Mouse (Mus musculus): ENCODE measurements around the gene Tff3. TPM values are rescaled to one million over a fixed set of nuclear protein-coding genes. Genes with fewer than 3 reads are reported as not detected.

Tff3 gene
- polyA plus RNA-seq (2014; fragmentation: Nextera tagmentation; extraction: Ambion mirVana): 315 and 426 TPM in 2 replicates

DNA sequence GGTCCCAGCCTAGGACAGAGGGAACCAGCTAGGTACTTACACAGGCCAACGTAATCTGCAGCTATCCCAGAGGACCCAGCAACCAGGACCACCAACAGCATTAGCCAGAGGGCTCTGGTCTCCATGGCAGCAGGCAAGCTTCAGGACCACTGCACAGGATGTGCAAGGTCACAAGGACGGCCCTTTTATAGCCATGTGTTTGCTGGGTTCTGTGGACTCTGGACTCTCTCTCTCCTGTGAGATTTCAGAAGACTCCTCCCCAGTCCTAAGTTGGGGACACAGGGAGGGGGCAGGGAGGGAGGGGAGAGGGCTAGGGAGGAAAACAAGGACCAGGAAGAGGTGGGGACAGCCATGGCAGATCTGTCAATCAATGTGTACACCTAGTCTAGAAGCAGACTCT is at the start of gene Tff3:
Tff3 (minus strand) TSS at position 195 of the 400 bp plus-strand sequence.
- Histone ChIP-seq H3K36me3 (ENCODE audit: control insufficient read depth, insufficient read depth, low read length) (no peaks in the 10 kb centered on the region), H3K27ac (ENCODE audit: low read depth) (no peak within 1 kb of the TSS), H3K9me3 (ENCODE audit: control insufficient read depth, low read length) (no peaks in the 10 kb centered on the region), H3K4me3 (ENCODE audit: low read depth, low read length) (no peak within 1 kb of the TSS), H3K27me3 (replicated peaks; ENCODE audit: control insufficient read depth, insufficient read depth, low read length) (no peaks in the 10 kb centered on the region), H3K4me2 (ENCODE audit: low read length) (no peak within 1 kb of the TSS), H3K9ac (ENCODE audit: low read length) (no peak within 1 kb of the TSS), H3K4me1 (replicated peaks; ENCODE audit: control insufficient read depth, insufficient read depth, low read length) (0 out of 2 replicates have a peak, but pooled peaks cover 2% of the 10 kb centered on the region)
- ATAC-seq (replicated peaks; ENCODE audit: low FRiP score, low TSS enrichment, low read depth) (peak; percentile 69; the same call in 1 of the 2 replicates), DNase-seq (ENCODE audit: low spot score) (no peak)
- WGBS: 2% methylated on average over 2 of the region's 2 CpGs

DNA sequence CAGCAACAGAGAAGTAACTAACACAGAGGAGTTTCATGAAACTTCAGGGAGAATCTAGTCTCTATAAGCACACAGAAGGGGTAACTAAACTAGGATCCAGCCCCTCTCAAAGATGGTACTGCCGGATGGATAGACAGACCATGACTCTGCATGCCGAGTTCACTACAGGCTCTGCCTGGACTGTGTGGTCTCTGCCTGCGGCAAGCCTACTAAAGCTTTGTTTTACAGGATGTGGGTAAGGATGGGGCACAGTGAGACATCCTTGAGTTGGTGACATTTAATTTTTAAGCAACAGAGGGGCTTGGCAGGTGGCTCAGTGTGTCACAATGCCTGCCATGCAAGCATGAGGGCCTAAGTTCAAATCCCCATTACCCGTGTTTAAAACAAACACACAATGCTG is 46.9 kb upstream of the Tff3 start:
- ATAC-seq (replicated peaks; ENCODE audit: low FRiP score, low TSS enrichment, low read depth) (no peak), DNase-seq (ENCODE audit: low spot score) (no peak)
- no peaks in the 10 kb centered on the region for H3K4me1 ChIP-seq (replicated peaks; ENCODE audit: control insufficient read depth, insufficient read depth, low read length)
- H3K4me3 ChIP-seq (ENCODE audit: low read depth, low read length): no peak overlapping the region
- H3K4me2 ChIP-seq (ENCODE audit: low read length): no peak overlapping the region
- WGBS: 90% methylated on average over 4 of the region's 4 CpGs
- no peaks in the 10 kb centered on the region for H3K9me3 ChIP-seq (ENCODE audit: control insufficient read depth, low read length)
- no peaks in the 10 kb centered on the region for H3K36me3 ChIP-seq (ENCODE audit: control insufficient read depth, insufficient read depth, low read length)
- no peak overlapping the region for H3K27ac ChIP-seq (ENCODE audit: low read depth)
- H3K9ac ChIP-seq (ENCODE audit: low read length): no peak overlapping the region
- H3K27me3 ChIP-seq (replicated peaks; ENCODE audit: control insufficient read depth, insufficient read depth, low read length): no peaks in the 10 kb centered on the region

DNA sequence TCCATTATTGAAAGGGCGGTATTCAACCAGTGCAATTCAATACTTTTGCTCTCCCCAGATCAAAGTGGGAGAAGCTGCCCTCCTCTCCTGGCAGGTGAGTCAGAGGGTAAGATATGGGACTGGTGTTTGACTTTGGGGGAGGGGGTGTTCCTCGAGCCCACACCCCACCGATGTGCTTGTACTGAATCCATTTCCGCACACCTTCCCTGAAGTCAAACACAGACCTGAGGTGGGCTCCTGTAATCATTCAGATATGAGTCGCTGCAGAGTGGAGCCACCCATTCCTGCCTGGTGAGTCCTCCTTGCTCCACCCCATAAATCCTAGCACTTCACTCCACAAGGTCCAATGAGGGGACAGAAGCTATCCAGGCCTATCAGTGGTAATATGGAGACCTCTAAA is 40.4 kb upstream of the Tff3 start:
- H3K27ac ChIP-seq (ENCODE audit: low read depth): peak overlapping the region; percentile 62
- no peak for DNase-seq (ENCODE audit: low spot score)
- WGBS: 81% methylated on average over 5 of the region's 5 CpGs
- no peaks in the 10 kb centered on the region for H3K27me3 ChIP-seq (replicated peaks; ENCODE audit: control insufficient read depth, insufficient read depth, low read length)
- peak; percentile 82 for ATAC-seq (replicated peaks; ENCODE audit: low FRiP score, low TSS enrichment, low read depth)
- no peaks in the 10 kb centered on the region for H3K36me3 ChIP-seq (ENCODE audit: control insufficient read depth, insufficient read depth, low read length)
- no peak overlapping the region for H3K4me3 ChIP-seq (ENCODE audit: low read depth, low read length)
- H3K4me2 ChIP-seq (ENCODE audit: low read length): no peak overlapping the region
- no peaks in the 10 kb centered on the region for H3K9me3 ChIP-seq (ENCODE audit: control insufficient read depth, low read length)
- H3K4me1 ChIP-seq (replicated peaks; ENCODE audit: control insufficient read depth, insufficient read depth, low read length): no peaks in the 10 kb centered on the region; the same call in 1 of the 2 replicates
- H3K9ac ChIP-seq (ENCODE audit: low read length): no peak overlapping the region

DNA sequence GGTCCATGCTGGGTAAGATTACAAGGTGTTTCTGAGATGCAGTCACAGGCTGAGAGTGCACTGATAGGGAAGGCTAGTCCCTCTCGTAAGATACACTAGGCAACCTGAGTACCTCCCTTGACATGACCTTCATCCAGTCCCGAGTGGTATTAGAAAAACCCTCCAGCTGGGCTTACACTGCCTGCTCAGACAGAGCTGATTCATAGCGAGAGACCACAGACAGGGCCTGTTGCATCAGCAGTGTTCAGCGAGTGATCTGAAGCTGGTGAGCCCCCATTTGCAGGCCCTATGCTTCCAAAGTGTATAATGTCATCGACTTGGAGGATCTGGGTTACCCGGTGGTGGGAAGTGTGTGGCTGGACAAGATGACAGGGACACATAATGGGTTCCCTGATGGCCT is 35.7 kb upstream of the Tff3 start, which contains the start of gene Tff1:
Tff1 (minus strand) TSS at position 151 of the 400 bp plus-strand sequence.
- 78% methylated on average over 6 of the region's 6 CpGs for WGBS
- no peak for ATAC-seq (replicated peaks; ENCODE audit: low FRiP score, low TSS enrichment, low read depth)

DNA sequence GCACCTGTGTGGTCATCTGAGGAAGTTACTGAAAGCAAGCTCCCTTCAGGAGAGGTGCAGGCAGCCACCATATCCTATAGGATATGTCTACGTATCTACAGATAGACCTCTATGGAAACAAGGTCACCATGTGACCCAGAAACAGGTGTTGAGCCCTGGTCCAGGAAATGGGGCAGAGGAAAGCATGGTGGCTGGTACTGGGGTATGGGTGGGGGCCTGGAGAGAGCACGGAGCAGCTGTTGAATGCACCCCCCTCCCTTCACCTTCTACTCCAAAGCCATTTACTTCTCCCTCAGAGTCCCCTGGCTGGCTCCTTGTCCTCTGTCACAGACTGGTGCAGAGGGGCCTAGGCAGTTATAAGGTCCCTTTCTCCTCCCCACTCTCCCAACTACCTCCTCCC is 34.4 kb upstream of the Tff3 start:
- Histone ChIP-seq H3K9me3 (ENCODE audit: control insufficient read depth, low read length) (0 out of 2 replicates have a peak, but pooled peaks cover 4% of the 10 kb centered on the region), H3K27ac (ENCODE audit: low read depth) (no peak overlapping the region), H3K4me2 (ENCODE audit: low read length) (no peak overlapping the region), H3K27me3 (replicated peaks; ENCODE audit: control insufficient read depth, insufficient read depth, low read length) (no peaks in the 10 kb centered on the region), H3K36me3 (ENCODE audit: control insufficient read depth, insufficient read depth, low read length) (no peaks in the 10 kb centered on the region), H3K4me1 (replicated peaks; ENCODE audit: control insufficient read depth, insufficient read depth, low read length) (no peaks in the 10 kb centered on the region; the same call in 1 of the 2 replicates), H3K4me3 (ENCODE audit: low read depth, low read length) (no peak overlapping the region), H3K9ac (ENCODE audit: low read length) (no peak overlapping the region)
- no peak for DNase-seq (ENCODE audit: low spot score)
- ATAC-seq (replicated peaks; ENCODE audit: low FRiP score, low TSS enrichment, low read depth): no peak
- WGBS: 75% methylated on average over 2 of the region's 2 CpGs

More for the DNA sequence above, 35.7 kb upstream of the Tff3 start, which contains the start of gene Tff1:
- no peak for DNase-seq (ENCODE audit: low spot score)
- Histone ChIP-seq H3K4me1 (replicated peaks; ENCODE audit: control insufficient read depth, insufficient read depth, low read length) (no peaks in the 10 kb centered on the region; the same call in 1 of the 2 replicates), H3K9me3 (ENCODE audit: control insufficient read depth, low read length) (no peaks in the 10 kb centered on the region), H3K27ac (ENCODE audit: low read depth) (no peak within 1 kb of the TSS), H3K27me3 (replicated peaks; ENCODE audit: control insufficient read depth, insufficient read depth, low read length) (no peaks in the 10 kb centered on the region), H3K36me3 (ENCODE audit: control insufficient read depth, insufficient read depth, low read length) (no peaks in the 10 kb centered on the region), H3K4me3 (ENCODE audit: low read depth, low read length) (no peak within 1 kb of the TSS), H3K4me2 (ENCODE audit: low read length) (no peak within 1 kb of the TSS), H3K9ac (ENCODE audit: low read length) (no peak within 1 kb of the TSS)

DNA sequence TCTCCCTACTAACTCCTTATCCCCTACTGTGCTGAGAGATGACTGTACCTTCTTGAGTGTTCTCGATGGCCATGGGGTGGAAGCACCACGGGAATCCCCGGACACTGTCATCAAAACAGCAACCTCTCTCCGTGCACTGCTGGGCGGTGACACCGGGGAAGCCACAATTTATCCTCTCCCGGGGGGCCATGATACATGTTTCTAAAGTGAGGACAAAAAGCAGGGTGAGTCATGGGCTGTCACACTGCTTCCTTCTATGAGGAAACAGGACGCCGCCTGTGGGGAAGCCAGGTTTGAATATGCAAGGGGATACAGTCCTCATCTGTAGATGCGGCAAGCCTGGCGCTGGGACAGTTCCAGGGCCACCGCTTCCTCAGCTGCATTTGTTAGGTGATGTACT is 33.2 kb upstream of the Tff3 start:
- H3K36me3 ChIP-seq (ENCODE audit: control insufficient read depth, insufficient read depth, low read length): no peaks in the 10 kb centered on the region
- no peak overlapping the region for H3K4me3 ChIP-seq (ENCODE audit: low read depth, low read length)
- no peak overlapping the region for H3K4me2 ChIP-seq (ENCODE audit: low read length)
- H3K27ac ChIP-seq (ENCODE audit: low read depth): no peak overlapping the region
- H3K9me3 ChIP-seq (ENCODE audit: control insufficient read depth, low read length): 0 out of 2 replicates have a peak, but pooled peaks cover 4% of the 10 kb centered on the region
- no peaks in the 10 kb centered on the region for H3K4me1 ChIP-seq (replicated peaks; ENCODE audit: control insufficient read depth, insufficient read depth, low read length)
- 89% methylated on average over 12 of the region's 12 CpGs for WGBS
- DNase-seq (ENCODE audit: low spot score) (no peak), ATAC-seq (replicated peaks; ENCODE audit: low FRiP score, low TSS enrichment, low read depth) (no peak)
- no peaks in the 10 kb centered on the region for H3K27me3 ChIP-seq (replicated peaks; ENCODE audit: control insufficient read depth, insufficient read depth, low read length)
- no peak overlapping the region for H3K9ac ChIP-seq (ENCODE audit: low read length)

DNA sequence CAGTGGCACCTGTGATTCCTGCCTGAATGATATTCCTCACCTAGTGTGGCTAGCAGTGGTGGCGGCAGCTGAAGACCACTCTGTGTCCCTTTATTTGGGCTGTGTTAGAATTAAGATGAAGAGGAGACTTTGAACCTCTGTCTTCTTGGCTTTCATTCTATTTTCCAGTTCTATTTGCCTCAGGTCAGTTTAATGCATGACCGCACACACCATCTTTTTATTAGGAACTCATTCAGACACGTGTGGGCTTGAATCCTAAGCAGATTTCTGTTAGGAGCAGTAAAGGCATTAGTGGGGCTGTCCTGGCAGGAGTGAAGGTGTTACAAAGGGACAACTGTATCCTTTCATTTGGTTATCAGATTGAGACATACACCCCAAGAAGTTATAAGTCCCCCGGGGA is 30.8 kb upstream of the Tff3 start:
- H3K4me2 ChIP-seq (ENCODE audit: low read length): no peak overlapping the region
- H3K4me1 ChIP-seq (replicated peaks; ENCODE audit: control insufficient read depth, insufficient read depth, low read length): 0 out of 2 replicates have a peak, but pooled peaks cover 4% of the 10 kb centered on the region
- H3K36me3 ChIP-seq (ENCODE audit: control insufficient read depth, insufficient read depth, low read length): no peaks in the 10 kb centered on the region
- ATAC-seq (replicated peaks; ENCODE audit: low FRiP score, low TSS enrichment, low read depth): no peak
- H3K4me3 ChIP-seq (ENCODE audit: low read depth, low read length): no peak overlapping the region
- DNase-seq (ENCODE audit: low spot score): no peak
- 83% methylated on average over 4 of the region's 4 CpGs for WGBS
- no peak overlapping the region for H3K27ac ChIP-seq (ENCODE audit: low read depth)
- no peaks in the 10 kb centered on the region for H3K27me3 ChIP-seq (replicated peaks; ENCODE audit: control insufficient read depth, insufficient read depth, low read length)
- H3K9ac ChIP-seq (ENCODE audit: low read length): no peak overlapping the region
- H3K9me3 ChIP-seq (ENCODE audit: control insufficient read depth, low read length): 0 out of 2 replicates have a peak, but pooled peaks cover 4% of the 10 kb centered on the region

DNA sequence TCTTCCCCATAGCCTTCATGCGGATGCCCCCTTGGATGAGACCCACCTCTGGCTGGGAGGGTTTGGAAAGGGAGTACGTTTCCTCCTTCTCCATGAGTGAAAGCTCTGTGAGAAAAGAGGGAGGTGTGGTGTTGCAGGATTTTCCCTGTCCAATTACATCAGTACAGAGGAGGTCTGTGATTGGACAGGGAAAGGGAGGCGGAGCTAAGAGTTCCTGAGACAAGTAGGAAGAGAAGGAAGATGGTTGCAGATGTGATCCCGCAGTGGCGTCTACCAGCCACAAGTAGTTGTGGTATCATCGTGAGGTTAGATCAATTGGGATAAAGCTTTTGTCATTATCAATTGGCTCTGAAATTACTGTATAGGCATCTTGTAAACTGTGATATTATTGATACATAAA is 28.5 kb upstream of the Tff3 start:
- Histone ChIP-seq H3K9me3 (ENCODE audit: control insufficient read depth, low read length) (0 out of 2 replicates have a peak, but pooled peaks cover 4% of the 10 kb centered on the region), H3K4me3 (ENCODE audit: low read depth, low read length) (no peak overlapping the region), H3K27me3 (replicated peaks; ENCODE audit: control insufficient read depth, insufficient read depth, low read length) (no peaks in the 10 kb centered on the region), H3K4me1 (replicated peaks; ENCODE audit: control insufficient read depth, insufficient read depth, low read length) (0 out of 2 replicates have a peak, but pooled peaks cover 4% of the 10 kb centered on the region), H3K36me3 (ENCODE audit: control insufficient read depth, insufficient read depth, low read length) (no peaks in the 10 kb centered on the region), H3K4me2 (ENCODE audit: low read length) (no peak overlapping the region), H3K9ac (ENCODE audit: low read length) (no peak overlapping the region), H3K27ac (ENCODE audit: low read depth) (no peak overlapping the region)
- DNase-seq (ENCODE audit: low spot score) (no peak), ATAC-seq (replicated peaks; ENCODE audit: low FRiP score, low TSS enrichment, low read depth) (no peak)
- WGBS: 72% methylated on average over 6 of the region's 6 CpGs

DNA sequence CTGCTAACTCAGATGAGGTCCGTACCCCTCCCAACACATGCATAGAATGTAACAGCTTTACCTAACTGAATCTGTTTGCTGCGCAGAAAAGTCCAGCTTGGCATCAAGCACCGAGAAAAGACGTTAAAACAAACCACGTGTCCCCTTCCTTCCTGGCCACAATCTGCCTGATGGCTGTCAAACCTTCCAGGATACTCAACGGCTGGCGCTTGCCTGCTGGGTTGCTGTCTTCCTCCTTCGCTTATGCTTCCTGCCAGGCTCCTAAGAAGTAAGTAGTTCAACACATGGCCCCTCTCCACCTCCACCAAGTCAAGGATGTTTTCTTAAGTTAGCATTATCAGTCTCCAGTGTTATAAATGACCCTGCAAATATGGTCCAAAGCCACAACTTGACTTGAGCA is 24.3 kb upstream of the Tff3 start:
- no peak overlapping the region for H3K4me3 ChIP-seq (ENCODE audit: low read depth, low read length)
- WGBS: 62% methylated on average over 8 of the region's 8 CpGs
- H3K9ac ChIP-seq (ENCODE audit: low read length): no peak overlapping the region
- no peak overlapping the region for H3K27ac ChIP-seq (ENCODE audit: low read depth)
- H3K9me3 ChIP-seq (ENCODE audit: control insufficient read depth, low read length): 0 out of 2 replicates have a peak, but pooled peaks cover 2% of the 10 kb centered on the region
- no peaks in the 10 kb centered on the region for H3K27me3 ChIP-seq (replicated peaks; ENCODE audit: control insufficient read depth, insufficient read depth, low read length)
- DNase-seq (ENCODE audit: low spot score) (no peak), ATAC-seq (replicated peaks; ENCODE audit: low FRiP score, low TSS enrichment, low read depth) (no peak)
- no peaks in the 10 kb centered on the region for H3K36me3 ChIP-seq (ENCODE audit: control insufficient read depth, insufficient read depth, low read length)
- H3K4me2 ChIP-seq (ENCODE audit: low read length): no peak overlapping the region
- 0 out of 2 replicates have a peak, but pooled peaks cover 4% of the 10 kb centered on the region for H3K4me1 ChIP-seq (replicated peaks; ENCODE audit: control insufficient read depth, insufficient read depth, low read length)

Data from intestine, embryonic 14.5 days (tissue).